Mouse (Mus musculus) G1E (cell line): ENCODE measurements around the gene Sox5. TPM values are rescaled to one million over a fixed set of nuclear protein-coding genes. Genes with fewer than 3 reads are reported as not detected.

Source experiments
- ATAC-seq: 2 replicates; pipeline ENCODE4 v1.8.0; 2016; ENCODE audit warnings: mild to moderate bottlenecking; ENCODE audit not compliant: insufficient number of reproducible peaks, poor library complexity, low FRiP score, severe bottlenecking; ENCODE audit errors: extremely low read depth
- DNase-seq: peaks from one replicate; pipeline ENCODE4 v3.0.0; 2012; ENCODE audit warnings: low spot score
- H3K27me3 ChIP-seq: 2 replicates; pipeline ENCODE4 v1.6.1; 2012; ENCODE audit warnings: mild to moderate bottlenecking, low read length, inconsistent platforms; ENCODE audit not compliant: insufficient read depth
- H3K36me3 ChIP-seq: replicated peaks from 2 replicates; pipeline ENCODE3; 2012; ENCODE audit warnings: mild to moderate bottlenecking, inconsistent platforms
- H3K4me1 ChIP-seq: 2 replicates; pipeline ENCODE4 v1.6.1; 2012; ENCODE audit warnings: low read depth, low read length, inconsistent platforms, mixed read lengths; ENCODE audit not compliant: insufficient read depth
- H3K4me3 ChIP-seq: 2 replicates; pipeline ENCODE4 v1.5.1; 2012; ENCODE audit warnings: low read depth, mild to moderate bottlenecking, inconsistent platforms, low read length, moderate library complexity, mixed read lengths
- H3K9me3 ChIP-seq: replicated peaks from 2 replicates; pipeline ENCODE4 v1.6.1; 2012; ENCODE audit warnings: inconsistent platforms
- CTCF ChIP-seq: IDR thresholded peaks from 2 replicates; pipeline ENCODE4 v1.5.1; 2012; ENCODE audit warnings: low read depth, low read length, inconsistent platforms, mixed read lengths
- GATA1 ChIP-seq: IDR thresholded peaks from 2 replicates; pipeline ENCODE4 v1.6.1; 2012; ENCODE audit warnings: borderline replicate concordance, low read length, inconsistent platforms, mixed read lengths
- GATA2 ChIP-seq: IDR thresholded peaks from 2 replicates; pipeline ENCODE4 v1.6.1; 2012; ENCODE audit warnings: low read depth, low read length, inconsistent platforms, borderline replicate concordance
- POLR2AphosphoS5 ChIP-seq: IDR thresholded peaks from 2 replicates; pipeline ENCODE4 v1.6.1; 2012; ENCODE audit warnings: low read depth, low read length, inconsistent platforms; ENCODE audit not compliant: insufficient replicate concordance
- TAL1 ChIP-seq: conservative IDR thresholded peaks from 2 replicates; pipeline ENCODE4 v1.6.1; 2012; ENCODE audit warnings: low read depth, low read length, inconsistent platforms, mixed read lengths
- polyA plus RNA-seq: library from polyadenylated mRNA; stranded (reverse); fragments of >175 nt; gene quantifications from 2 replicates; pipeline ENCODE4 v1.2.3, GENCODE M21; 2012
- total RNA-seq, 2 experiments: library from RNA; stranded (forward) in 1 of 2; stranded (reverse) in 1 of 2; fragments of 200-1000 nt in 1 of 2; fragments of >200 nt in 1 of 2; fragmentation: Nextera tagmentation in 1 of 2; gene quantifications; 2 replicates each; pipeline ENCODE4 v1.2.3; 2014 to 2017

The Sox5 gene
- total and polyA plus RNA-seq, 3 experiments = 0.27 to 16.2 TPM; not detected in 1

DNA sequence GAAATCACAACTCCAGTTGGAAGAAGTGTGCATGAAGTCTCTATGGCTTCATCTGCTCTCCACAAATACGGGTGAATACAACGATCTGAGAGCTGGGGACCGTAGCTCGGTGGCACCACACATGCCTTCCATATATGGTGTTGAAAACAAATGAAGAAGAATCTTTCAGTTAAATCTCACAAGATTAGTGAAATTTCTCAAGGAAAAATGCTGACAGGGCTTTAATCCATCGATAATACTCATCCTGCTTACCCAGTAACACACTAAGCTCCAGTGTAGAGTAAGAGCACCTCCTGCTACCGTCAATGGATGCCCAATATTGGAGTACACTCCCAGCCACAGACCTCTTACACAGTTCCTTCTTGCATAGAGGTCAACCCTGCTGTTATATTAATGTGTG is 678.2 kb downstream of the Sox5 start:
- Histone ChIP-seq H3K4me3 (no peak overlapping the region), H3K9me3 (peaks cover 58% of the 10 kb centered on the region), H3K4me1 (no peaks in the 10 kb centered on the region), H3K36me3 (no peaks in the 10 kb centered on the region), H3K27me3 (no peaks in the 10 kb centered on the region)
- no peak for DNase-seq
- TF ChIP-seq GATA2 (no peak), CTCF (no peak), POLR2AphosphoS5 (no peak), GATA1 (no peak), TAL1 (no peak)
- ATAC-seq = no peak

DNA sequence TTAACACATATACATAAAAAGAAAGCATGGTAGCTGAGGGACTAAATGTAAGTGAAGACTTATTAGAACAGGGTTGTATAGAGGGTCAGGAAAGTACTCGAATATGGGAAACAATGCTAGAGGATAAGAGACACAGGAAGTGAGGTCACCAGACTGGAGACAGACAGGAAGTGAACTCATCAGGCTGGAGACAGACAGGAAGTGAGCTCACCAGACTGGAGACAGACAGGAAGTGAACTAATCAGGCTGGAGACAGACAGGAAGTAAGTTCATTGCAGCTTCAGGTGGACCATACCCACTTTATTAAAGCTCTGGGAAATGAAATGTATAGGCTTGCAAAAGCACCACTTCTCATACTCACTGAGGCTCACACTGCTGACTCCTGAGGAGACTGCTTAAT is 680.9 kb downstream of the Sox5 start:
- no peaks in the 10 kb centered on the region for H3K27me3 ChIP-seq
- DNase-seq = no peak
- no peak overlapping the region for H3K4me3 ChIP-seq
- ATAC-seq = no peak
- H3K36me3 ChIP-seq = no peaks in the 10 kb centered on the region
- peaks cover 41% of the 10 kb centered on the region for H3K9me3 ChIP-seq
- no peaks in the 10 kb centered on the region for H3K4me1 ChIP-seq
- TF ChIP-seq TAL1 (no peak), GATA1 (no peak), GATA2 (no peak), POLR2AphosphoS5 (no peak), CTCF (no peak)

DNA sequence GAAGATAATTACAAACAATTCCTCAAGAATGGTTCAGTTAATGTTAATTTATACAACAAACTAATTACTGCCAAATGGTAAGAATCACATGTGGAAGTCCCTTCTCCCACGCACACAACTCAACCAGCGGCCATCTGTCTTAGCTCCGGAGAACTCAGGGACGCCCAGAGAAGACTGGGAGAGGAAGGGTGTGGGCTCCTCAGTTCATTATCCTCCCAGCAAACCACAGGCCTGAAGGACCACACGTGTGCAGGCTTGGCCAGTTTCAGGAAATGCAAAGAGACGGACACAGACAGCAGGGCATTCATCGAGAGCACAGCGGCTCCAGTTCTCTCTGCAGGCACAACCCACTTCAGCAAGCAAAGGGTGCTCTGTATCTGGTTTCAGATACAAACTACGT is 683.7 kb downstream of the Sox5 start:
- Histone ChIP-seq H3K4me1 (no peaks in the 10 kb centered on the region), H3K36me3 (no peaks in the 10 kb centered on the region), H3K27me3 (no peaks in the 10 kb centered on the region), H3K9me3 (peaks cover 31% of the 10 kb centered on the region), H3K4me3 (no peak overlapping the region)
- ATAC-seq = no peak
- TF ChIP-seq POLR2AphosphoS5 = no peak
- no peak for TF ChIP-seq GATA2
- no peak for TF ChIP-seq TAL1
- no peak for TF ChIP-seq CTCF
- no peak for TF ChIP-seq GATA1
- no peak for DNase-seq

GRCm38 (mm10) chr6:144088256-144088655 is 693.5 kb downstream of the Sox5 start:
- TF ChIP-seq TAL1 (no peak), GATA1 (no peak), POLR2AphosphoS5 (no peak), GATA2 (no peak), CTCF (no peak)
- H3K4me3 ChIP-seq = no peak overlapping the region
- no peak for ATAC-seq

GRCm38 (mm10) chr6:144086096-144086810 is 695.5 kb downstream of the Sox5 start:
- ATAC-seq = no peak

More at GRCm38 (mm10) chr6:144088256-144088655, 693.5 kb downstream of the Sox5 start:
- no peak for DNase-seq
- Histone ChIP-seq H3K4me1 (no peaks in the 10 kb centered on the region), H3K27me3 (no peaks in the 10 kb centered on the region), H3K9me3 (peaks cover 34% of the 10 kb centered on the region), H3K36me3 (no peaks in the 10 kb centered on the region)

GRCm38 (mm10) chr6:144082297-144082696 is 699.5 kb downstream of the Sox5 start:
- DNase-seq (no peak), ATAC-seq (no peak)
- Histone ChIP-seq H3K27me3 (no peaks in the 10 kb centered on the region), H3K4me3 (no peak overlapping the region), H3K4me1 (no peaks in the 10 kb centered on the region), H3K36me3 (no peaks in the 10 kb centered on the region), H3K9me3 (peaks cover 29% of the 10 kb centered on the region)
- TF ChIP-seq GATA1 (no peak), POLR2AphosphoS5 (no peak), TAL1 (no peak), CTCF (no peak), GATA2 (no peak)

More at GRCm38 (mm10) chr6:144086096-144086810, 695.5 kb downstream of the Sox5 start:
- DNase-seq = no peak
- Histone ChIP-seq H3K9me3 (peaks cover 29% of the 10 kb centered on the region), H3K27me3 (no peaks in the 10 kb centered on the region), H3K36me3 (no peaks in the 10 kb centered on the region), H3K4me3 (no peak overlapping the region), H3K4me1 (no peaks in the 10 kb centered on the region)
- TF ChIP-seq POLR2AphosphoS5 (no peak), GATA1 (no peak), TAL1 (no peak), GATA2 (no peak), CTCF (no peak)
